Mouse (Mus musculus): ENCODE measurements around the gene Traf1. TPM values are rescaled to one million over a fixed set of nuclear protein-coding genes. Genes with fewer than 3 reads are reported as not detected.
A peak's percentile ranks its signal among the peaks of the same experiment; 100 is the strongest.

The Traf1 gene
- total and polyA plus RNA-seq, 3 experiments: 1.2 to 2.0 (median 1.2) TPM

- Histone ChIP-seq H3K9ac (ENCODE audit: low read depth, low read length) (peak overlapping the region; percentile 62), H3K27ac (peak overlapping the region; percentile 63; the same call in 1 of the 2 replicates), H3K79me2 (replicated peaks; ENCODE audit: control insufficient read depth, insufficient read depth, low read length) (no peaks in the 10 kb centered on the region), H3K36me3 (ENCODE audit: control insufficient read depth, insufficient read depth, low read length) (no peaks in the 10 kb centered on the region), H3K4me3 (peak overlapping the region; percentile 47), H3K4me1 (ENCODE audit: control insufficient read depth, insufficient read depth, low read length) (peaks cover 16% of the 10 kb centered on the region), H3K27me3 (ENCODE audit: control insufficient read depth, insufficient read depth, low read length) (no peaks in the 10 kb centered on the region; the same call in 1 of the 2 replicates)
- 57% methylated on average over 6 of the region's 6 CpGs for WGBS
- intact Hi-C loops (cut with DNase I): no loop called here
- DNase-seq: no peak
- TF ChIP-seq POLR2A (IDR thresholded peaks at IDR 0.05; ENCODE audit: insufficient read depth, low read depth, low read length): no peak
- TF ChIP-seq EP300 (IDR thresholded peaks at IDR 0.05; ENCODE audit: insufficient read depth, low read depth, low read length): no peak
- TF ChIP-seq CTCF (IDR thresholded peaks at IDR 0.05): no peak
These were observed 606 bp downstream of the Traf1 start for GRCm38 (mm10) chr2:34960966-34961365.

GRCm38 (mm10) chr2:34960466-34960865 lies 1.1 kb downstream of the Traf1 start:
- Histone ChIP-seq H3K4me3 (no peak overlapping the region), H3K9ac (ENCODE audit: low read depth, low read length) (no peak overlapping the region), H3K27me3 (ENCODE audit: control insufficient read depth, insufficient read depth, low read length) (no peaks in the 10 kb centered on the region; the same call in 1 of the 2 replicates), H3K79me2 (replicated peaks; ENCODE audit: control insufficient read depth, insufficient read depth, low read length) (no peaks in the 10 kb centered on the region), H3K27ac (no peak overlapping the region), H3K36me3 (ENCODE audit: control insufficient read depth, insufficient read depth, low read length) (no peaks in the 10 kb centered on the region), H3K4me1 (ENCODE audit: control insufficient read depth, insufficient read depth, low read length) (peaks cover 16% of the 10 kb centered on the region)
- intact Hi-C loops (cut with DNase I): no loop called here
- TF ChIP-seq EP300 (IDR thresholded peaks at IDR 0.05; ENCODE audit: insufficient read depth, low read depth, low read length) (no peak), POLR2A (IDR thresholded peaks at IDR 0.05; ENCODE audit: insufficient read depth, low read depth, low read length) (no peak), CTCF (IDR thresholded peaks at IDR 0.05) (no peak)
- WGBS: 78% methylated on average over 5 of the region's 5 CpGs
- no peak for DNase-seq

GRCm38 (mm10) chr2:34958582-34958981 lies 3.0 kb downstream of the Traf1 start:
- TF ChIP-seq POLR2A (IDR thresholded peaks at IDR 0.05; ENCODE audit: insufficient read depth, low read depth, low read length) (no peak), CTCF (IDR thresholded peaks at IDR 0.05) (no peak)
- Histone ChIP-seq H3K4me1 (ENCODE audit: control insufficient read depth, insufficient read depth, low read length) (peaks cover 15% of the 10 kb centered on the region), H3K9ac (ENCODE audit: low read depth, low read length) (no peak overlapping the region), H3K79me2 (replicated peaks; ENCODE audit: control insufficient read depth, insufficient read depth, low read length) (no peaks in the 10 kb centered on the region), H3K27ac (no peak overlapping the region), H3K36me3 (ENCODE audit: control insufficient read depth, insufficient read depth, low read length) (no peaks in the 10 kb centered on the region), H3K4me3 (no peak overlapping the region), H3K27me3 (ENCODE audit: control insufficient read depth, insufficient read depth, low read length) (no peaks in the 10 kb centered on the region; the same call in 1 of the 2 replicates)
- intact Hi-C loops (cut with DNase I): no loop called here
- 83% methylated on average over 7 of the region's 7 CpGs for WGBS
- no peak for DNase-seq

GRCm38 (mm10) chr2:34958036-34958435 lies 3.5 kb downstream of the Traf1 start:
- no peak overlapping the region for H3K9ac ChIP-seq (ENCODE audit: low read depth, low read length)
- H3K4me3 ChIP-seq: no peak overlapping the region
- intact Hi-C loops (cut with DNase I): no loop called here
- 59% methylated on average over 7 of the region's 7 CpGs for WGBS
- no peaks in the 10 kb centered on the region; the same call in 1 of the 2 replicates for H3K27me3 ChIP-seq (ENCODE audit: control insufficient read depth, insufficient read depth, low read length)
- peaks cover 11% of the 10 kb centered on the region for H3K4me1 ChIP-seq (ENCODE audit: control insufficient read depth, insufficient read depth, low read length)
- no peaks in the 10 kb centered on the region for H3K36me3 ChIP-seq (ENCODE audit: control insufficient read depth, insufficient read depth, low read length)
- TF ChIP-seq EP300 (IDR thresholded peaks at IDR 0.05; ENCODE audit: insufficient read depth, low read depth, low read length) (no peak), CTCF (IDR thresholded peaks at IDR 0.05) (no peak), POLR2A (IDR thresholded peaks at IDR 0.05; ENCODE audit: insufficient read depth, low read depth, low read length) (no peak)
- DNase-seq: no peak
- no peaks in the 10 kb centered on the region for H3K79me2 ChIP-seq (replicated peaks; ENCODE audit: control insufficient read depth, insufficient read depth, low read length)
- H3K27ac ChIP-seq: no peak overlapping the region

- no peak for DNase-seq
- H3K27ac ChIP-seq: no peak overlapping the region
- H3K27me3 ChIP-seq (ENCODE audit: control insufficient read depth, insufficient read depth, low read length): no peaks in the 10 kb centered on the region; the same call in 1 of the 2 replicates
- H3K9ac ChIP-seq (ENCODE audit: low read depth, low read length): no peak overlapping the region
- peaks cover 8% of the 10 kb centered on the region for H3K4me1 ChIP-seq (ENCODE audit: control insufficient read depth, insufficient read depth, low read length)
- intact Hi-C loops (cut with DNase I): no loop called here
- H3K36me3 ChIP-seq (ENCODE audit: control insufficient read depth, insufficient read depth, low read length): no peaks in the 10 kb centered on the region
- H3K79me2 ChIP-seq (replicated peaks; ENCODE audit: control insufficient read depth, insufficient read depth, low read length): no peaks in the 10 kb centered on the region
- no peak for TF ChIP-seq EP300 (IDR thresholded peaks at IDR 0.05; ENCODE audit: insufficient read depth, low read depth, low read length)
- TF ChIP-seq CTCF (IDR thresholded peaks at IDR 0.05): no peak
- no peak for TF ChIP-seq POLR2A (IDR thresholded peaks at IDR 0.05; ENCODE audit: insufficient read depth, low read depth, low read length)
- H3K4me3 ChIP-seq: no peak overlapping the region
- 49% methylated on average over 1 of the region's 1 CpGs for WGBS
These were observed 4.2 kb downstream of the Traf1 start for GRCm38 (mm10) chr2:34957405-34957804.

- WGBS: 67% methylated on average over 5 of the region's 5 CpGs
- no peak for TF ChIP-seq EP300 (IDR thresholded peaks at IDR 0.05; ENCODE audit: insufficient read depth, low read depth, low read length)
- Histone ChIP-seq H3K4me1 (ENCODE audit: control insufficient read depth, insufficient read depth, low read length) (peaks cover 5% of the 10 kb centered on the region), H3K27me3 (ENCODE audit: control insufficient read depth, insufficient read depth, low read length) (no peaks in the 10 kb centered on the region; the same call in 1 of the 2 replicates), H3K36me3 (ENCODE audit: control insufficient read depth, insufficient read depth, low read length) (no peaks in the 10 kb centered on the region), H3K79me2 (replicated peaks; ENCODE audit: control insufficient read depth, insufficient read depth, low read length) (no peaks in the 10 kb centered on the region), H3K4me3 (no peak overlapping the region), H3K27ac (no peak overlapping the region), H3K9ac (ENCODE audit: low read depth, low read length) (no peak overlapping the region)
- intact Hi-C loops (cut with DNase I): no loop called here
- no peak for DNase-seq
These were observed 4.6 kb downstream of the Traf1 start for GRCm38 (mm10) chr2:34956941-34957340.

All from heart, adult 2 months (tissue).